Mouse (Mus musculus) liver, adult 2 months (tissue): ENCODE results near the gene Rap1gds1. TPM values are rescaled to one million over a fixed set of nuclear protein-coding genes. Genes with fewer than 3 reads are reported as not detected.

ENCODE experiments used
- DNase-seq: peaks from one replicate; pipeline ENCODE4 v3.0.0-alpha.2; 2011; ENCODE audit warnings: low read depth, low spot score; ENCODE audit errors: extremely low read depth
- H3K27ac ChIP-seq: fragments of 200-500 bp; replicated peaks from 2 replicates; pipeline ENCODE4 v1.5.1; 2012; ENCODE audit warnings: low read depth, mild to moderate bottlenecking, control low read depth, inconsistent platforms, low read length; ENCODE audit not compliant: insufficient read depth
- H3K27me3 ChIP-seq: fragments of 200-500 bp; 2 replicates; pipeline ENCODE4 v1.6.1; 2012; ENCODE audit warnings: mild to moderate bottlenecking, moderate library complexity, low read length, inconsistent platforms; ENCODE audit not compliant: control insufficient read depth, insufficient read depth
- H3K36me3 ChIP-seq: fragments of 200-500 bp; 2 replicates; pipeline ENCODE4 v1.6.1; 2012; ENCODE audit warnings: low read length, inconsistent platforms; ENCODE audit not compliant: control insufficient read depth, insufficient read depth
- H3K4me1 ChIP-seq: fragments of 200-500 bp; 2 replicates; pipeline ENCODE4 v1.6.1; 2011; ENCODE audit warnings: low read length; ENCODE audit not compliant: control insufficient read depth, insufficient read depth
- H3K4me3 ChIP-seq: fragments of 200-500 bp; 2 replicates; pipeline ENCODE4 v1.5.1; 2011; ENCODE audit warnings: low read depth, mild to moderate bottlenecking, control low read depth, low read length, moderate library complexity; ENCODE audit not compliant: insufficient read depth
- H3K79me2 ChIP-seq: fragments of 200-500 bp; 2 replicates; pipeline ENCODE4 v1.6.1; 2012; ENCODE audit warnings: inconsistent platforms, mild to moderate bottlenecking, low read length, moderate library complexity; ENCODE audit not compliant: control insufficient read depth, insufficient read depth
- H3K9ac ChIP-seq: fragments of 200-500 bp; 2 replicates; pipeline ENCODE4 v1.6.1; 2012; ENCODE audit warnings: low read depth, mild to moderate bottlenecking, control low read depth, inconsistent platforms, low read length
- CTCF ChIP-seq: fragments of 200-500 bp; IDR thresholded peaks from 2 replicates; pipeline ENCODE4 v1.5.1; 2011; ENCODE audit warnings: low read depth, low read length, control low read depth
- POLR2A ChIP-seq: fragments of 200-500 bp; IDR thresholded peaks from 2 replicates; pipeline ENCODE4 v1.6.1; 2011; ENCODE audit warnings: low read length, control low read depth; ENCODE audit not compliant: insufficient read depth; ENCODE audit errors: extremely low read depth
- WGBS: fragments of 180-500 bp; shearing (Covaris S2); methylation state at CpG from one replicate; pipeline ENCODE4 v1.1.7; 2018; 5-methylcytosine and 5-hydroxymethylcytosine counted together
- polyA plus RNA-seq: library from polyadenylated mRNA; depleted of rRNA; stranded (reverse); fragments of >200 nt; gene quantifications from 2 replicates; pipeline ENCODE4 v1.2.3, GENCODE M21; 2012
- total RNA-seq: library from RNA; depleted of rRNA; stranded (reverse); fragments of >200 nt; gene quantifications from 2 replicates; pipeline ENCODE4 v1.2.3, GENCODE M21; 2014

Rap1gds1 gene
- total and polyA plus RNA-seq, 2 experiments, result 6.7 to 13.9 TPM

GRCm38 (mm10) chr3:138936780-138937179 is 138.2 kb downstream of the Rap1gds1 start:
- H3K36me3 ChIP-seq, result peaks cover 10% of the 10 kb centered on the region
- H3K27ac ChIP-seq, result no peak overlapping the region
- H3K4me3 ChIP-seq, result no peak overlapping the region
- no peak overlapping the region for H3K9ac ChIP-seq
- H3K27me3 ChIP-seq, result no peaks in the 10 kb centered on the region
- DNase-seq, result no peak
- 68% methylated on average over 8 of the region's 8 CpGs for WGBS
- no peaks in the 10 kb centered on the region for H3K4me1 ChIP-seq
- no peaks in the 10 kb centered on the region for H3K79me2 ChIP-seq
- TF ChIP-seq POLR2A, result no peak
- no peak for TF ChIP-seq CTCF

GRCm38 (mm10) chr3:138927437-138927836 is 147.6 kb downstream of the Rap1gds1 start:
- Histone ChIP-seq H3K4me3 (no peak overlapping the region), H3K79me2 (no peaks in the 10 kb centered on the region), H3K27me3 (no peaks in the 10 kb centered on the region), H3K36me3 (peaks cover 32% of the 10 kb centered on the region), H3K27ac (no peak overlapping the region), H3K4me1 (no peaks in the 10 kb centered on the region), H3K9ac (no peak overlapping the region)
- WGBS, result 96% methylated on average over 4 of the region's 4 CpGs
- no peak for DNase-seq
- no peak for TF ChIP-seq CTCF
- no peak for TF ChIP-seq POLR2A

- no peak for TF ChIP-seq POLR2A
- TF ChIP-seq CTCF, result no peak
- Histone ChIP-seq H3K4me3 (no peak overlapping the region), H3K9ac (no peak overlapping the region), H3K36me3 (peaks cover 32% of the 10 kb centered on the region), H3K79me2 (no peaks in the 10 kb centered on the region), H3K27me3 (no peaks in the 10 kb centered on the region), H3K4me1 (no peaks in the 10 kb centered on the region), H3K27ac (no peak overlapping the region)
- no peak for DNase-seq
- 96% methylated on average over 8 of the region's 8 CpGs for WGBS
Measured at GRCm38 (mm10) chr3:138926161-138926560, 148.8 kb downstream of the Rap1gds1 start.

DNA sequence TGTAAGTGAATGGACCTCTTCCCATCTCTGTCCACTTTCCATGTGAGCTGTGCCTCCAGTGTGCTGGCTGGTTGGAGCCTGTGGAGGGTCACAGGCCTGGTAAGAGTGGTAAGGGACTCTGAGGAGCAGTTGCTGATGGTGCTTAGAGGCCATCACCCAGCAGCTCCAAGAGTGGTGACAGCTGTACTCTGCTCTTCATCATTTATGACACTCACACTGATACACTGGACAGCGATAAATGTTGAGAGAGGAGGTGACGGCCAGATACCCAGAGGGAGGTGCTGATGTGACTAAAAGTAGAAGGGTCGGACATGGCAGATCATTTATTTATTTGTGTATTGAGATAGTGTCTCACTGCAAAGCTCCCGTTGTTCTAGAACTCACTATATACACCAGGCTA is 156.8 kb downstream of the Rap1gds1 start:
- Histone ChIP-seq H3K27ac (no peak overlapping the region), H3K36me3 (no peaks in the 10 kb centered on the region; the same call in 1 of the 2 replicates), H3K27me3 (no peaks in the 10 kb centered on the region), H3K9ac (no peak overlapping the region), H3K4me3 (no peak overlapping the region), H3K4me1 (no peaks in the 10 kb centered on the region), H3K79me2 (no peaks in the 10 kb centered on the region)
- DNase-seq, result no peak
- no peak for TF ChIP-seq POLR2A
- TF ChIP-seq CTCF, result no peak
- WGBS, result 87% methylated on average over 4 of the region's 4 CpGs

DNA sequence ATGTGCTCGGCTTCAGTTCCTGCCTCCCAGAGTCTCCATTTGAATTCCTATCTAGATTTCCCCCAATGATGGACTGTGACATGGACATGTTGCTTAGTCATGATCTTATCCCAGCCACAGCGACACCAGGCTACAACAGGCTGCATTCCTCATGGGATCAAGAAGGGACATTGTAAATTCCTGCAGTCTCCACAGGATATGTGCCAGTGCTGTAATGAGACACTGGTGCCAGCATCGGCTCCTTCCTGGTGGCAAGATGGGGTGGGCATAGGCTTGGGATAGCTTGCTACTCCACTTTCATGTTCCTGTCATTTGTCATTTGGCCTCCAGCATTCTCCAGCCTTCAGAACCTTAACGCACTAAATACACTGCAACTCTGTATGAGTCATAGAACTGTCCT is 158.0 kb downstream of the Rap1gds1 start:
- no peaks in the 10 kb centered on the region for H3K4me1 ChIP-seq
- no peak overlapping the region for H3K27ac ChIP-seq
- no peaks in the 10 kb centered on the region; the same call in 1 of the 2 replicates for H3K36me3 ChIP-seq
- no peak overlapping the region for H3K9ac ChIP-seq
- DNase-seq, result no peak
- no peaks in the 10 kb centered on the region for H3K79me2 ChIP-seq
- H3K27me3 ChIP-seq, result no peaks in the 10 kb centered on the region
- no peak for TF ChIP-seq CTCF
- no peak for TF ChIP-seq POLR2A
- H3K4me3 ChIP-seq, result no peak overlapping the region
- WGBS, result 84% methylated on average over 4 of the region's 4 CpGs

GRCm38 (mm10) chr3:138916591-138916990 is 158.4 kb downstream of the Rap1gds1 start:
- Histone ChIP-seq H3K4me1 (no peaks in the 10 kb centered on the region), H3K36me3 (no peaks in the 10 kb centered on the region; the same call in 1 of the 2 replicates), H3K27ac (no peak overlapping the region), H3K27me3 (no peaks in the 10 kb centered on the region), H3K4me3 (no peak overlapping the region), H3K79me2 (no peaks in the 10 kb centered on the region), H3K9ac (no peak overlapping the region)
- no peak for DNase-seq
- 92% methylated on average over 4 of the region's 4 CpGs for WGBS
- TF ChIP-seq CTCF, result no peak
- TF ChIP-seq POLR2A, result no peak
